ENCODE assay signal across 9 mouse cellular contexts in the genomic region with DNA sequence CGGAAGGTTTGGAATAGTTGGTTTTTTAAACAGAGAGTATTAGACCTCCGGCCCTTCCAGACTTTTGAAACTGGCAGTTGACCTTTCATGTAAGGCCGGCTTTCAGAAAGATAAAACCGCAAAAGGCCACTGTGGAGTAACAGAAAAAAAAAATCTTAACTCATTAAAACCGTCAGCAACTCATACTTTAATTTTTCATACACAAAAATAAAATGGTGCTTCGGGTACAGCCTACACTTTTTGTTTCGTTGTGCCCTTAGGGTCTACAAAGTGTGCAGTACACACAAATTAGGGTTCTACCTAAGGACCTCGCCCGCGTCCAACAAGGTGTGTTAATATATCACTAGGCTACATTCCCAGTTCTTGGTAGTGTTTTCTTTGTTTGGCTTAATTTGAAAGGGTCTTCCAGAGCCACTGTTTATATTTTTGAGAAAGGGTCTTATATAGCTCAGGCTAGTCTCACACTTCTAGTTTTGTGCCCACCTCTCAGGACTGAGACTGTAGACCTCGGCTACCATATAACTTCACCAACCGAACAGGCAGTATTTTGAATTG. TPM values are rescaled to one million over a fixed set of nuclear protein-coding genes. Genes with fewer than 3 reads are reported as not detected.
DNase-seq lines count a peak whose midpoint lies in the region; ATAC-seq and TF ChIP-seq lines count a peak whose summit lies in the region.
"Had no signal": no experiment of that assay in that cellular context is flagged by ENCODE, and none has a peak within 500 bp of the region (broad histone marks: within the 10 kb centered on the region; RNA-seq: fewer than 3 reads in every experiment).

No protein-coding gene starts in this region.

- peak overlapping the region; percentile 74 for H3K9ac ChIP-seq in heart, embryonic 14.5 days (ENCODE audit: low read length)
- H3K9ac ChIP-seq in hindbrain, embryonic 13.5 days: peak overlapping the region; percentile 96
- peak overlapping the region; percentile 89 for H3K9ac ChIP-seq in midbrain, embryonic 14.5 days (replicated peaks; ENCODE audit: low read length)

- WGBS in heart, embryonic 14.5 days: 47% methylated on average over 12 of the region's 12 CpGs
- WGBS in bone marrow, adult 2 months: 30% methylated on average over 12 of the region's 12 CpGs
- WGBS in hindbrain, embryonic 13.5 days: 52% methylated on average over 12 of the region's 12 CpGs
- 51% methylated on average over 12 of the region's 12 CpGs for WGBS in midbrain, embryonic 14.5 days

- no peak for TF ChIP-seq POLR2A in bone marrow, adult 2 months (IDR thresholded peaks at IDR 0.05; ENCODE audit: borderline replicate concordance, control insufficient read depth, low read depth, low read length)

- H3K36me3 ChIP-seq in heart, embryonic 14.5 days (ENCODE audit: control insufficient read depth, insufficient read depth, low read length): no peaks in the 10 kb centered on the region
- H3K36me3 ChIP-seq in hindbrain, embryonic 13.5 days: no peaks in the 10 kb centered on the region
- no peaks in the 10 kb centered on the region for H3K36me3 ChIP-seq in midbrain, embryonic 14.5 days (ENCODE audit: control insufficient read depth, insufficient read depth, low read length)

- no peaks in the 10 kb centered on the region for H3K9me3 ChIP-seq in heart, embryonic 14.5 days (ENCODE audit: control insufficient read depth, low read length)
- no peaks in the 10 kb centered on the region for H3K9me3 ChIP-seq in hindbrain, embryonic 13.5 days
- H3K9me3 ChIP-seq in midbrain, embryonic 14.5 days (ENCODE audit: control insufficient read depth, low read length): no peaks in the 10 kb centered on the region

- H3K4me3 ChIP-seq in heart, embryonic 14.5 days (ENCODE audit: control insufficient read depth in 1 of 2, insufficient read depth in 1 of 2, low read depth in 1 of 2, low read length in 2 of 2): peak overlapping the region; percentile 95 to 98; a peak in 3 of 4 replicates
- H3K4me3 ChIP-seq in bone marrow, adult 2 months (replicated peaks; ENCODE audit: control insufficient read depth, low read depth, low read length): no peak overlapping the region
- H3K4me3 ChIP-seq in hindbrain, embryonic 13.5 days: peak overlapping the region; percentile 96
- peak overlapping the region; percentile 89 for H3K4me3 ChIP-seq in midbrain, embryonic 14.5 days (replicated peaks; ENCODE audit: low read depth, low read length)

- ATAC-seq in heart, embryonic 14.5 days (ENCODE audit: insufficient number of reproducible peaks, insufficient read depth, low FRiP score, low read depth): no peak
- ATAC-seq in hindbrain, embryonic 13.5 days (ENCODE audit: low FRiP score): no peak
- no peak for ATAC-seq in midbrain, embryonic 14.5 days (ENCODE audit: low FRiP score, low TSS enrichment)

- intact Hi-C loops in heart, postnatal 36 days (cut with DNase I): loop anchor here (2.0 to 5.0 kb wide), 3 partner anchors 20 to 37 kb away; no protein-coding TSS in a partner anchor

- no peaks in the 10 kb centered on the region for H3K27me3 ChIP-seq in heart, embryonic 14.5 days (ENCODE audit: control insufficient read depth, insufficient read depth, low read length)
- H3K27me3 ChIP-seq in hindbrain, embryonic 13.5 days: no peaks in the 10 kb centered on the region
- no peaks in the 10 kb centered on the region for H3K27me3 ChIP-seq in midbrain, embryonic 14.5 days (ENCODE audit: control insufficient read depth, insufficient read depth, low read length)
- H3K27me3 ChIP-seq: Patski had no signal

- DNase-seq in heart, postnatal 36 days: no peak
- DNase-seq in midbrain, embryonic 14.5 days: no peak
- no peak for DNase-seq in right cerebral cortex, adult 2 months (ENCODE audit: low spot score in 2 of 2)
- no peak for DNase-seq in spleen, postnatal 14 days (ENCODE audit: low spot score in 2 of 2)
- no peak for DNase-seq in thymus, adult 18-20 months

- TF ChIP-seq CTCF in bone marrow, adult 2 months (IDR thresholded peaks at IDR 0.05; ENCODE audit: control insufficient read depth, insufficient read depth, low read length): no peak

- peaks cover 2 to 30% of the 10 kb centered on the region in 2 experiments; a peak in 3 of 4 replicates for H3K4me1 ChIP-seq in heart, embryonic 14.5 days (ENCODE audit: control insufficient read depth in 2 of 2, insufficient read depth in 2 of 2, low read length in 2 of 2)
- H3K4me1 ChIP-seq in bone marrow, adult 2 months (ENCODE audit: control insufficient read depth, insufficient read depth, low read length): peaks cover 2% of the 10 kb centered on the region
- peaks cover 34% of the 10 kb centered on the region for H3K4me1 ChIP-seq in hindbrain, embryonic 13.5 days (replicated peaks)
- peaks cover 18% of the 10 kb centered on the region for H3K4me1 ChIP-seq in midbrain, embryonic 14.5 days (ENCODE audit: control insufficient read depth, insufficient read depth, low read length)

- peak overlapping the region; percentile 91 for H3K4me2 ChIP-seq in heart, embryonic 14.5 days (ENCODE audit: low read length)
- peak overlapping the region; percentile 65 for H3K4me2 ChIP-seq in hindbrain, embryonic 13.5 days
- H3K4me2 ChIP-seq in midbrain, embryonic 14.5 days (ENCODE audit: low read length): peak overlapping the region; percentile 87

- H3K27ac ChIP-seq in heart, embryonic 14.5 days (replicated peaks in 1 of 2; ENCODE audit: control insufficient read depth in 1 of 2, insufficient read depth in 1 of 2, low read depth in 2 of 2, low read length in 2 of 2): peak overlapping the region; percentile 99 to 100
- peak overlapping the region; percentile 99; the same call in 1 of the 2 replicates for H3K27ac ChIP-seq in bone marrow, adult 2 months (ENCODE audit: control insufficient read depth, insufficient read depth, low read depth, low read length, poor library complexity)
- H3K27ac ChIP-seq in hindbrain, embryonic 13.5 days: peak overlapping the region; percentile 97
- H3K27ac ChIP-seq in midbrain, embryonic 14.5 days (replicated peaks; ENCODE audit: low read depth, low read length): peak overlapping the region; percentile 95

RNA-seq across cellular contexts. Expression of a gene that starts 0.9 kb away (rescaled TPM):
- 9.6 and 10.7 TPM in 2 replicates for polyA plus RNA-seq in heart, embryonic 14.5 days (2014; fragmentation: Nextera tagmentation; extraction: Ambion mirVana)
- 10 to 100 TPM; 31.1 to 32.4 TPM for total RNA-seq in heart, postnatal 36 days (2021)
- 22.2 and 33.2 TPM in 2 replicates for polyA plus RNA-seq in bone marrow, adult 2 months (2011; ENCODE audit: insufficient read depth, insufficient read length, low replicate concordance, missing spikeins)
- 19.2 and 19.7 TPM in 2 replicates for polyA plus RNA-seq in hindbrain, embryonic 13.5 days (2015; fragmentation: Nextera tagmentation; extraction: Ambion mirVana)
- polyA plus RNA-seq in midbrain, embryonic 14.5 days (2014; fragmentation: Nextera tagmentation; extraction: Ambion mirVana): 17.3 and 23.9 TPM in 2 replicates
